Mouse (Mus musculus) CD8-positive naive resting alpha-beta T cell, adult 57 days (primary cell): ENCODE data around the gene Cdsn. TPM values are rescaled to one million over a fixed set of nuclear protein-coding genes. Genes with fewer than 3 reads are reported as not detected.

Source experiments
- total RNA-seq: library from RNA; stranded (reverse); gene quantifications from one replicate; pipeline ENCODE4 v1.2.4, GENCODE M21; 2023

The Cdsn gene
- not detected for total RNA-seq

GRCm38 (mm10) chr17:35551881-35552414 is at the start of gene Cdsn:
Gene Cdsn (plus strand): TSS chr17:35552128.

GRCm38 (mm10) chr17:35505776-35506175 is 46.2 kb upstream of the Cdsn start, which contains the start of gene Pou5f1:
Gene Pou5f1 (plus strand): TSS chr17:35506018.

GRCm38 (mm10) chr17:35516652-35517500 is 35.1 kb upstream of the Cdsn start, which contains the start of the genes Tcf19 and Cchcr1:
Gene Tcf19 (minus strand): TSS chr17:35516824.
Gene Cchcr1 (plus strand): TSS chr17:35517100.

GRCm38 (mm10) chr17:35532901-35533300 is 19.0 kb upstream of the Cdsn start, which contains the start of gene Psors1c2:
Gene Psors1c2 (plus strand): TSS chr17:35533201.

GRCm38 (mm10) chr17:35567150-35567549 is 15.2 kb downstream of the Cdsn start, which contains the start of gene 2300002M23Rik:
Gene 2300002M23Rik (plus strand): TSS chr17:35567450.

GRCm38 (mm10) chr17:35601249-35601648 is 49.3 kb downstream of the Cdsn start, which contains the start of gene Sfta2:
Gene Sfta2 (plus strand): TSS chr17:35601549.

Other genes starting within 250 kb of the Cdsn start
- 16.9 TPM for gene H2-Q1, start 231.7 kb upstream of the Cdsn start, total RNA-seq
- gene H2-Q2, start 209.9 kb upstream of the Cdsn start, total RNA-seq = 10.5 TPM
- 491 TPM for gene H2-Q4, start 172.5 kb upstream of the Cdsn start, total RNA-seq
- 143 TPM for gene H2-Q6, start 127.3 kb upstream of the Cdsn start, total RNA-seq
- gene H2-Q7, start 113.0 kb upstream of the Cdsn start, total RNA-seq = 493 TPM
- 62.6 TPM for gene H2-Q10, start 82.0 kb upstream of the Cdsn start, total RNA-seq
- gene Pou5f1, start 46.1 kb upstream of the Cdsn start, total RNA-seq = 1.3 TPM
- 6.7 TPM for gene Tcf19, start 35.3 kb upstream of the Cdsn start, total RNA-seq
- 12.5 TPM for gene Cchcr1, start 35.0 kb upstream of the Cdsn start, total RNA-seq
- not detected for gene Psors1c2, start 18.9 kb upstream of the Cdsn start, total RNA-seq
- gene 2300002M23Rik, start 15.3 kb downstream of the Cdsn start, total RNA-seq = not detected
- gene Sfta2, start 49.4 kb downstream of the Cdsn start, total RNA-seq = not detected
- not detected for gene Gm9573, start 74.5 kb downstream of the Cdsn start, total RNA-seq
- not detected for gene Mucl3, start 91.6 kb downstream of the Cdsn start, total RNA-seq
- 45.6 TPM for gene Vars2, start 115.5 kb downstream of the Cdsn start, total RNA-seq
- gene Gtf2h4, start 121.6 kb downstream of the Cdsn start, total RNA-seq = 15.9 TPM
- 10.0 TPM for gene Ddr1, start 152.5 kb downstream of the Cdsn start, total RNA-seq